Mouse (Mus musculus): Measurements from ENCODE around the gene Elovl2. TPM values are rescaled to one million over a fixed set of nuclear protein-coding genes. Genes with fewer than 3 reads are reported as not detected.

Gene Elovl2
- total RNA-seq, 2 experiments from 2014 or later = 0.31 to 0.50 TPM

DNA sequence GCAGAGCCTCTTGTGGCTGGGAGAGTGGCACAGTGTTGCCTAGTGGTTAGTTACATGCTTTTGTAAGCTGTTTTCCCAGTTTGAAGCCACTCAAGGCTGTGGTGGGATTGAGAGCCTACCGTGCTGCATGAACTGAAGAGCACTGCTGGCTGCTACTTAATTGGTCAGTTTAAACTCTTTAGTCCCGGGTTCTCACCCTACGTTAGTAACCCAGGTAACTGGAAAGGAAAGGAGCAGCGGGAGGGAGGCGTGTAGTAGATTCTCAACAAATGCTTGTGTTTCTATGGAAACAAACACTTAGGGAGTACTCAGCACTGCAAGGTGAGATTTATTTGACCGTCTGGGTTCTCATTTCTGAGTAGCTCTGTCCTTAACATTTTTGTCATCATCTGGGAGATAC is 32.3 kb downstream of the Elovl2 start:
- intact Hi-C loops (cut with DNase I) = no loop called here
- no peak for DNase-seq

GRCm38 (mm10) chr13:41158426-41158825 is 61.8 kb downstream of the Elovl2 start:
- no peak for DNase-seq
- intact Hi-C loops (cut with DNase I) = no loop called here

DNA sequence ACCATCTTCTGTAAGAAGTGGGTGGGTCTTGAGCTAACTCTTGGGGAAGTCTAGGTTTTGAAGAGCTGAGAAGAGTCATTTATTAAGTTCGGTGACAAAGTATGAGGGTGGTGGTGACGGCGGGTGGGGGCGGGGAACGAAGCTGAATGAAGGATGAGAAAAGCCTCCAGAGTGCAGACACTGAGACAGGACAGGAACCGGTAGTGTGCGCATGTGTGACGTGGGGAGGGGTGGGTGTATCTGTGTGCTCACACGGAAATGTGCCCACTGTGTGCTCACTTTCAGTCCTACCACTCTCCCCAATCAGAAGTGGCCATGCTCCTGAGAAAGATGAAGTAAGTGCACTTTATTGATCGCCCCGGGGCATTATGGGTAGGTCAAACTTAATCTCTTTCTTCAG is 67.1 kb downstream of the Elovl2 start:
- intact Hi-C loops (cut with DNase I) = no loop called here
- DNase-seq = no peak

GRCm38 (mm10) chr13:41146271-41146670 is 73.9 kb downstream of the Elovl2 start:
- peak; percentile 53 to 73 for DNase-seq
- intact Hi-C loops (cut with DNase I) = loop anchor here (5.0 kb wide), 1 partner anchor 426 kb away; no protein-coding TSS in a partner anchor

DNA sequence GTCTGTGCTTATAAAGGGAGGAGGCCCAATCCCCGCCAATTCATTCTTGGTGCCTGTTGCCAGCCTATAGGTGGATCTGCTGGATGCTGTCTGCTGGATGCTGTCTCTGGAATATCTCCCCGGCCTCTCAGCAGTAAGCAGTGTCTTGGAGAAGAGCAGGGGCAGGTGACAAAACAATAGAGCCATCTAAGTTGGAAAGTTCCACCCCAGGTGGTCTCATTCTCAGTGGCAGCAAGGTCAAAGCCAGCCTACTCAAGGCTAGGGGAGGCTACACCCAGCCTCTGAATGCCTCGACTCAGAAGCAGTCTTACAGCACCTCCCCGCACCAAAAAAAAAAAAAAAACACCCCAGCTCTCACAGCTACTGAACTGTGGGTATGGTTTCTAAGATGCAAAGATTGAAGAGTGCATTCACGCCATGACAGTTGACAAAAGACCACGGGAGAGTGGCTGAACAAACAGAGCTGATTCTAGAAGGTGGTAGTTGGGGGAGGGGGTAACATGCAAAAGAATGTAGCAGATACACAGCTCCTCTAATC is 74.7 kb downstream of the Elovl2 start:
- intact Hi-C loops (cut with DNase I) = loop anchor here (5.0 kb wide), 1 partner anchor 427 kb away; no protein-coding TSS in a partner anchor
- DNase-seq = no peak

DNA sequence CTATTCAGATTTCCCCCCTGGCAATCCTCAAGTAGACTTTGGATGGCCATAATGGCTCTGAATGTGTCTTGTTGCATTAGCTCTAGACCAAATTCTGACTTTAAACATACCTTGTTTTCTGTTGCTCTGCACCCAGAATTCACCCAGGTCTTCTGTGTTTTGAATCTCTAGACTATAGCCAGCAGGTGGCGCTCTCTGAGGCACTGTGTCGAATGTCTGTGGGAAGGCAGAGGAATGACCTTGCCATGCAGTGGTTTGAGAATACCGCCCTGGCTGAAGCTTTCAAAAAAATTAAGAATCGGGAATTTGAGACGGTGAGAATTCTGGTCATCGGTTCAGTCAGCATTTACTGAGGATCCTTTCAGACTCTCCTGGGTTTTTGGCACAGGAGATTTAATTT is 85.3 kb downstream of the Elovl2 start:
- DNase-seq = peak; percentile 58 to 80
- intact Hi-C loops (cut with DNase I) = loop anchor here (1.0 to 10.0 kb wide), 2 partner anchors 103 to 350 kb away; no protein-coding TSS in a partner anchor

Other genes with a start within 250 kb of the Elovl2 start
- 10 to 100 TPM; 30.2 to 33.4 TPM for gene Pak1ip1, start 219.4 kb downstream of the Elovl2 start, total RNA-seq (2021)
- 100 to 1,000 TPM; 193 to 203 TPM for gene Tmem14c, start 204.1 kb downstream of the Elovl2 start, total RNA-seq (2021)
- not detected for gene Mak, start 140.7 kb downstream of the Elovl2 start, total RNA-seq (2021)
- not detected for gene Gcm2, start 109.4 kb downstream of the Elovl2 start, total RNA-seq (2021)
- not detected for gene Sycp2l, start 106.1 kb downstream of the Elovl2 start, total RNA-seq (2021)
- gene Smim13, start 29.4 kb upstream of the Elovl2 start, total RNA-seq (2021) = 10 to 100 TPM; 19.8 to 21.9 TPM
- not detected for gene Gm17364, start 53.6 kb upstream of the Elovl2 start, total RNA-seq (2021)